Mouse (Mus musculus) cerebellum, adult 2 months (tissue): ENCODE data around the gene Sae1. TPM values are rescaled to one million over a fixed set of nuclear protein-coding genes. Genes with fewer than 3 reads are reported as not detected.
"Not testable (repeated sequence)": the region's sequence is repeated elsewhere in the genome, so short reads cannot be mapped to it uniquely, and the experiment has no call there.

Source experiments
- DNase-seq, 2 experiments: peaks; one replicate each; pipeline ENCODE4 v3.0.0; 2021
- H3K27ac ChIP-seq: fragments of 200-500 bp; 2 replicates; pipeline ENCODE4 v1.5.1; 2012; ENCODE audit warnings: low read length, control low read depth, inconsistent platforms; ENCODE audit not compliant: insufficient read depth
- H3K27me3 ChIP-seq: fragments of 200-500 bp; 2 replicates; pipeline ENCODE4 v1.6.1; 2012; ENCODE audit warnings: inconsistent platforms, mild to moderate bottlenecking, low read length, moderate library complexity; ENCODE audit not compliant: control insufficient read depth, insufficient read depth
- H3K4me1 ChIP-seq: fragments of 200-500 bp; 2 replicates; pipeline ENCODE4 v1.6.1; 2011; ENCODE audit warnings: low read length; ENCODE audit not compliant: control insufficient read depth, insufficient read depth
- H3K4me3 ChIP-seq: fragments of 200-500 bp; replicated peaks from 2 replicates; pipeline ENCODE3; 2011; ENCODE audit warnings: mild to moderate bottlenecking, low read depth, low read length, control low read depth; ENCODE audit not compliant: insufficient read depth
- CTCF ChIP-seq: fragments of 200-500 bp; IDR thresholded peaks from 2 replicates; pipeline ENCODE4 v1.5.1; 2011; ENCODE audit warnings: low read depth, mild to moderate bottlenecking, control low read depth, low read length, moderate library complexity, borderline replicate concordance; ENCODE audit not compliant: insufficient read depth
- POLR2A ChIP-seq: fragments of 200-500 bp; IDR thresholded peaks from 2 replicates; pipeline ENCODE4 v1.6.1; 2011; ENCODE audit warnings: low read length, control low read depth, borderline replicate concordance; ENCODE audit not compliant: insufficient read depth
- WGBS: fragments of 180-500 bp; shearing (Covaris S2); methylation state at CpG from one replicate; pipeline ENCODE4 v1.1.7; 2018; 5-methylcytosine and 5-hydroxymethylcytosine counted together
- polyA plus RNA-seq: library from polyadenylated mRNA; depleted of rRNA; stranded (reverse); fragments of >200 nt; gene quantifications from 2 replicates; pipeline ENCODE4 v1.2.3, GENCODE M21; 2012

Sae1 gene
- polyA plus RNA-seq, 1 experiment, result 84.0 TPM

DNA sequence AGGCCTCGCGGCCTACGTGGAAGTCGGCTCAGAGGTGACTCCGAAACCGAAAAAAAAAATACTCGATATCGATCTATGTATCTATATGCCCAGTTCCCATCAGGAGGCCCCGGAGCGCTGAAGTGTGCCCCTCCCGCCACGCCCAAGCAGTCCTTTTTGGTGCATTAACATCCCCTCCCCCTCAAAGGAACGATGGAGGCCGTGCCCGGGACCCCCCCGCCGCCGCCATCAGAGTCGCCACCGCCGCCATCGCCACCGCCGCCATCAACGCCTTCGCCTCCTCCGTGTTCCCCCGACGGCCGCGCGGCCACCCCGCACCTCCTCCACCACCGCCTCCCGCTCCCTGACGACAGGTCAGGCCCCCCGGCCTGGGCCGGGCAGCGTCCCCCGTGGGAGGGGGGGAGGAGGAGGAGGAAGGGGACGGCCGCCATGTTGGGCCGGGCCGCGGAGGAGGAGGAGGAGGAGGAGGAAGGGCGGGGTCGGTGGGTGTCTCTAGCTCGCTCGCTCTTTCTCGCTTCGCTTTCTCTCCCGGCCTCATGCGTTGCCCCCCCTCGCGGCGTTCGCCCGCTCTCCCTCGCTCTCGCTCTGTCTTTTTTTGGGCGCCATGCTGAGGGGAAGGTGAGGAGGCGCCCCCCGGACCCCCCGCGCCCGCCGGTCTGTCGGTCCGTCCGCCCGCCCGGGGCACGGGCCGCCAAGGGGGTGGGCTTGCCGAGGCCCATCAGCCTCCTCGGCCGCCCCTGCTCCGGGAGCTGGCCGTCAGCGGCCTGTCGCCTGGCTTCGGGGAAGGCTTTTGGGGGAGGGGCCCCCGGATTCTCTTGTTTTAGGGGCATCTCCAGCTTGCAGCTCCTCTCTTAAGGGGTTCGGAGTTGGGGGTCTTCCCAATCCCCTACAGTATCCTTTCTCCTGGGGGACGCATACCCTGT, 13.3 kb upstream of the Sae1 start, which contains the start of gene Zc3h4:
Gene Zc3h4 (plus strand): TSS at position 222 of the 923 bp plus-strand sequence.
- Histone ChIP-seq H3K4me1 (peaks cover 28% of the 10 kb centered on the region), H3K27ac (peak within 1 kb of the TSS; percentile 100), H3K4me3 (peak within 1 kb of the TSS; percentile 89), H3K27me3 (no peaks in the 10 kb centered on the region)
- DNase-seq, result peak; percentile 90 to 92
- 1% methylated on average over 71 of the region's 85 CpGs for WGBS
- TF ChIP-seq CTCF (no peak), POLR2A (peak; percentile 58)

- H3K4me3 ChIP-seq, result peak overlapping the region; percentile 89
- DNase-seq, result peak; percentile 99
- peak; percentile 92 for TF ChIP-seq POLR2A
- no peak for TF ChIP-seq CTCF
- peak overlapping the region; percentile 100 for H3K27ac ChIP-seq
- WGBS, result under 1% methylated on average over 77 of the region's 77 CpGs
- no peaks in the 10 kb centered on the region for H3K27me3 ChIP-seq
- peaks cover 19% of the 10 kb centered on the region for H3K4me1 ChIP-seq
Measured at GRCm38 (mm10) chr7:16399820-16400688, 12.4 kb upstream of the Sae1 start.

DNA sequence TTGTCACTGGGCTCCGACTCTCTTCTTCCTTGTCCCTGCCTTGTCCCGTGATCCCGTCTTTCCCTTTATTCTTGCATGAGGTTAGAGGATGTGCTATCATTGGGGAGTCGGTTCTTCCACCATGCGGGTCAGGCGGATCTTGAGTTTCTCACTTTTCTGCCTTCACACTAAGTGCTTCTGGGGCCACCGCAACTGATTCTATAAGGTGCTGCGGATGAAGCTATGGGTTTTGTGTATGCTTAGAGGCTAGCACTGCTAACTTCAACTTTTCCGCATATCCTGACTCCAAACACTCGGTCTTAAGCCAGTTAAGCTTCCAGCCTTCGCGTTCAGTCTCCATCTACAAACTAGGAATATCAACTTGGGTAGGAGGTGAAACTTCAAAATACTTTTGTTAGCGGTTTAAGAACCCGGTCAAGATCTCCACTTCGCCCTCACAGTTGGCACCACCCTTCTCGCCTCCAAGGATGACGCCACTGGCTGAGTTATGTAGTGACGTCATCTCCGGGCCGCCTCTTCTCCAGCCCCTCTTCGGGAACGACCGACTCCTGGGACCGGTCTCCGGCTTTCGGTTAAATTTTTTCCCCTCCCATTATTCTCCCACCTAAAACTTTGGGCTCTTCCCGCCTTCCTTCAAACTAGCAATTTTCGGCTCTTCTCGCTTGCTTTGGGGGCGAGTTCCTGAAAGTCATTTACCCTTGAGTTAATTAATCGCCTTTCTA, 11.7 kb upstream of the Sae1 start:
- under 1% methylated on average over 31 of the region's 31 CpGs for WGBS
- TF ChIP-seq POLR2A, result peak; percentile 84; the same call in 1 of the 2 replicates
- TF ChIP-seq CTCF, result no peak

DNA sequence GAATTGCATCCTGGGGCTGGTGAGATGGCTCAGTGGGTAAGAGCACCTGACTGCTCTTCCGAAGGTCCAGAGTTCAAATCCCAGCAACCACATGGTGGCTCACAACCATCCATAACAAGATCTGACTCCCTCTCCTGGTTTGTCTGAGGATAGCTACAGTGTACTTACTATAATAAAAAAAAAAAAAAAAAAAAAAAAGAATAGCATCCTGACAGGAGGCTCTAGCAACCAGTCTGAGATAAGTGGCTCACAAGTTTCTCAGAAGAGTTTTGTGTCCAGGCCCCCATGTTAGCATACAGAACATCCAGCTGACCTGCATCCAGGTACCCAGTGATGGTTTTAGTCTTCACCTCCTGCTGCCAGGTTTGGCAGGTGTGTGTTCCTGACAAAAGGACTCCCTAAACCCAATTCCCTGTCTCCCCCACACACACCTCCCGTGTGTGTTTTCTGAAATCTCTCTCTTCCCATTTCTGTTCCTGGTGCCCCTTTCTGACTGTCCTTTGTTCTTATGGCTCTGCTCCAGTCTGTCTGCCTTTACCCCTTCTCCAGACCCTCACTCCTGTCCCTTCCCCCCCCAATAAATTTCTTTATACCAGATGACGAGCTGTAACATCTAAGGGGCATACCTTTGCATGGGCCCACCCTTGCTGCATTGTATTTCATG, 10.9 kb upstream of the Sae1 start:
- TF ChIP-seq CTCF, result no peak
- TF ChIP-seq POLR2A, result no peak
- no peaks in the 10 kb centered on the region for H3K27me3 ChIP-seq
- no peak overlapping the region for H3K4me3 ChIP-seq
- 35% methylated on average over 3 of the region's 3 CpGs for WGBS
- peak in 1 of 2 experiments; percentile 29 for DNase-seq
- peak overlapping the region; percentile 98; the same call in 1 of the 2 replicates for H3K27ac ChIP-seq
- H3K4me1 ChIP-seq, result peaks cover 13% of the 10 kb centered on the region; the same call in 1 of the 2 replicates

More for the DNA sequence above, 11.7 kb upstream of the Sae1 start:
- Histone ChIP-seq H3K4me3 (peak overlapping the region; percentile 89), H3K4me1 (peaks cover 15% of the 10 kb centered on the region; the same call in 1 of the 2 replicates), H3K27ac (peak overlapping the region; percentile 98), H3K27me3 (no peaks in the 10 kb centered on the region)
- peak; percentile 94 to 96 for DNase-seq

GRCm38 (mm10) chr7:16397465-16397864, 9.9 kb upstream of the Sae1 start:
- no peak for DNase-seq
- Histone ChIP-seq H3K27ac (no peak overlapping the region), H3K27me3 (no peaks in the 10 kb centered on the region), H3K4me3 (no peak overlapping the region), H3K4me1 (peaks cover 9% of the 10 kb centered on the region; the same call in 1 of the 2 replicates)
- 83% methylated on average over 4 of the region's 4 CpGs for WGBS
- TF ChIP-seq CTCF, result no peak
- no peak for TF ChIP-seq POLR2A

- WGBS, result 1% methylated on average over 2 of the region's 2 CpGs
- DNase-seq, result peak in 1 of 2 experiments; percentile 58
- Histone ChIP-seq H3K4me3 (no peak overlapping the region), H3K27me3 (no peaks in the 10 kb centered on the region), H3K4me1 (peaks cover 9% of the 10 kb centered on the region; the same call in 1 of the 2 replicates), H3K27ac (no peak overlapping the region)
- TF ChIP-seq POLR2A (no peak), CTCF (peak; percentile 30; the same call in 1 of the 2 replicates)
Measured at GRCm38 (mm10) chr7:16395944-16396343, 8.3 kb upstream of the Sae1 start.

- H3K27me3 ChIP-seq, result no peaks in the 10 kb centered on the region
- no peak for TF ChIP-seq POLR2A
- TF ChIP-seq CTCF, result no peak
- 40% methylated on average over 4 of the region's 4 CpGs for WGBS
Measured at GRCm38 (mm10) chr7:16392923-16393322, 5.3 kb upstream of the Sae1 start.

DNA sequence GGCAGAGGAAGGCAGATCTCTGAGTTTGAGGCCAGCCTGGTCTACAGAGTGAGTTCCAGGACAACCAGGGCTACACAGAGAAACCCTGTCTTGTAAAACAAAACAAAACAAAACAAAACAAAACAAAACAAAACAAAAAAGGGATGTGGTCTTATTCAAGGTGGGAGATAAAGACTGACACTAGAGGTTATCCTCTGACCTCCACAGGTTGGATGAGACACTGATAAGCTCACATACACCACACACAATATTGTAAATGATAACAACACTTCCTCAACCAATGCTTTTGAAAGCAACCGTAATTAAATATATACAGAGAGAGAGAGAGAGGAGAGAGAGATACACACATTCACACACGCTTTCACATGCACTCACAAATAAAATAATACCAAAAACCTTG, 2.3 kb upstream of the Sae1 start:
- H3K4me3 ChIP-seq, H3K27ac ChIP-seq, H3K4me1 ChIP-seq, DNase-seq, H3K27me3 ChIP-seq: not testable (repeated sequence)
- WGBS, result 81% methylated on average over 2 of the region's 2 CpGs

More at GRCm38 (mm10) chr7:16392923-16393322, 5.3 kb upstream of the Sae1 start:
- Histone ChIP-seq H3K4me1 (0 out of 2 replicates have a peak, but pooled peaks cover 3% of the 10 kb centered on the region), H3K27ac (no peak overlapping the region), H3K4me3 (no peak overlapping the region)
- DNase-seq, result no peak
